Mouse (Mus musculus) megakaryocyte, embryonic 14.5 days (primary cell): ENCODE measurements around the gene Hdc.

ENCODE experiments used
- FLI1 ChIP-seq: IDR thresholded peaks from 2 replicates; pipeline ENCODE4 v1.6.1; 2012; ENCODE audit warnings: low read length, inconsistent platforms, mixed read lengths
- GATA1 ChIP-seq: IDR thresholded peaks from 3 replicates; pipeline ENCODE4 v1.6.1; 2012; ENCODE audit warnings: mixed read lengths, low read length, inconsistent platforms, borderline replicate concordance

GRCm38 (mm10) chr2:126577362-126577761 lies 41.7 kb downstream of the Hdc start:
- TF ChIP-seq FLI1, result no peak
- TF ChIP-seq GATA1, result no peak
